Mouse (Mus musculus) myocyte (in vitro differentiated cells): Measurements from ENCODE around the gene Smim23. TPM values are rescaled to one million over a fixed set of nuclear protein-coding genes. Genes with fewer than 3 reads are reported as not detected.

Experiments
- H3K27me3 ChIP-seq: one replicate; pipeline ENCODE4 v1.6.1; 2011; ENCODE audit not compliant: control insufficient read depth, insufficient read depth, insufficient read length
- H3K36me3 ChIP-seq: one replicate; pipeline ENCODE4 v1.6.1; 2011; ENCODE audit not compliant: control insufficient read depth, insufficient read depth
- H3K4me2 ChIP-seq: one replicate; pipeline ENCODE4 v1.6.1; 2011; ENCODE audit warnings: low read depth, control low read depth
- H3K4me3 ChIP-seq: one replicate; pipeline ENCODE4 v1.5.1; 2011; ENCODE audit warnings: mild to moderate bottlenecking, control low read depth, moderate library complexity
- H3K79me2 ChIP-seq: one replicate; pipeline ENCODE4 v1.6.1; 2011; ENCODE audit not compliant: control insufficient read depth, insufficient read depth
- H3ac ChIP-seq: one replicate; pipeline ENCODE4 v1.6.1; 2011; ENCODE audit not compliant: control insufficient read depth, insufficient read length
- CEBPB ChIP-seq: IDR thresholded peaks from 2 replicates; pipeline ENCODE4 v1.6.1; 2011; ENCODE audit warnings: mild to moderate bottlenecking, moderate library complexity; ENCODE audit not compliant: poor library complexity, insufficient read depth, severe bottlenecking
- E2F4 ChIP-seq: IDR thresholded peaks from one replicate; pipeline ENCODE4 v1.6.1; 2011; ENCODE audit warnings: mild to moderate bottlenecking, control low read depth, moderate library complexity; ENCODE audit not compliant: insufficient read depth
- MAX ChIP-seq: IDR thresholded peaks from one replicate; pipeline ENCODE4 v1.6.1; 2011; ENCODE audit warnings: low read depth, mild to moderate bottlenecking, control low read depth
- MYOD1 ChIP-seq, 3 experiments: IDR thresholded peaks; one replicate each; pipeline ENCODE4 v1.6.1; 2011; ENCODE audit warnings: control low read depth in 2 of 3, low read depth in 2 of 3, mild to moderate bottlenecking in 2 of 3, moderate library complexity in 1 of 3; ENCODE audit not compliant: insufficient read length in 2 of 3, control insufficient read depth in 1 of 3
- MYOG ChIP-seq, 3 experiments: IDR thresholded peaks; one replicate each; pipeline ENCODE4 v1.6.1; 2011; ENCODE audit warnings: control low read depth in 2 of 3, low read depth in 2 of 3, mild to moderate bottlenecking in 2 of 3; ENCODE audit not compliant: insufficient read length in 2 of 3, control insufficient read depth in 1 of 3, insufficient read depth in 1 of 3
- POLR2A ChIP-seq: IDR thresholded peaks from one replicate; pipeline ENCODE4 v1.6.1; 2011; ENCODE audit warnings: low read depth, mild to moderate bottlenecking, control low read depth, moderate library complexity; ENCODE audit not compliant: insufficient read length
- POLR2AphosphoS2 ChIP-seq: IDR thresholded peaks from one replicate; pipeline ENCODE4 v1.6.1; 2011; ENCODE audit warnings: low read depth, control low read depth; ENCODE audit not compliant: insufficient read length
- REST ChIP-seq: IDR thresholded peaks from one replicate; pipeline ENCODE4 v1.6.1; 2011; ENCODE audit warnings: mild to moderate bottlenecking, control low read depth, moderate library complexity; ENCODE audit not compliant: insufficient read depth, insufficient read length
- SRF ChIP-seq: IDR thresholded peaks from one replicate; pipeline ENCODE4 v1.6.1; 2011; ENCODE audit warnings: low read depth; ENCODE audit not compliant: control insufficient read depth, insufficient read length
- TCF12 ChIP-seq: IDR thresholded peaks from one replicate; pipeline ENCODE4 v1.6.1; 2011; ENCODE audit warnings: mild to moderate bottlenecking, control low read depth; ENCODE audit not compliant: poor library complexity, insufficient read depth, severe bottlenecking
- TCF3 ChIP-seq: IDR thresholded peaks from one replicate; pipeline ENCODE4 v1.6.1; 2011; ENCODE audit warnings: low read depth, control low read depth; ENCODE audit not compliant: insufficient read length
- USF1 ChIP-seq: IDR thresholded peaks from one replicate; pipeline ENCODE4 v1.6.1; 2011; ENCODE audit warnings: low read depth, mild to moderate bottlenecking, control low read depth, moderate library complexity
- polyA plus RNA-seq: library from polyadenylated mRNA; unstranded; fragments of >200 nt; fragmentation: generic; extraction: Trizol; gene quantifications from one replicate; pipeline ENCODE4 v1.2.1, GENCODE M21; 2012; ENCODE audit warnings: missing spikeins

Gene Smim23
- polyA plus RNA-seq = not detected

- Histone ChIP-seq H3K27me3 (no peaks in the 10 kb centered on the region), H3K79me2 (no peaks in the 10 kb centered on the region), H3K36me3 (no peaks in the 10 kb centered on the region), H3K4me2 (no peak within 1 kb of the TSS), H3K4me3 (no peak within 1 kb of the TSS), H3ac (no peak within 1 kb of the TSS)
- TF ChIP-seq CEBPB = no peak
- TF ChIP-seq REST = no peak
- no peak for TF ChIP-seq E2F4
- TF ChIP-seq POLR2AphosphoS2 = no peak
- no peak for TF ChIP-seq MYOG (IDR thresholded peaks at IDR 0.05; ENCODE audit: control insufficient read depth in 1 of 3, insufficient read depth in 1 of 3, insufficient read length in 2 of 3, low read depth in 2 of 3)
- TF ChIP-seq TCF12 = no peak
- TF ChIP-seq USF1 = no peak
- TF ChIP-seq MYOD1 (IDR thresholded peaks at IDR 0.05; ENCODE audit: control insufficient read depth in 1 of 3, insufficient read length in 2 of 3, low read depth in 2 of 3) = no peak
- TF ChIP-seq POLR2A = no peak
- no peak for TF ChIP-seq TCF3
- no peak for TF ChIP-seq SRF
- no peak for TF ChIP-seq MAX
Measured at GRCm38 (mm10) chr11:32824505-32824904, at the start of gene Smim23. TSS of gene Smim23 (minus strand) at chr11:32824605.

DNA sequence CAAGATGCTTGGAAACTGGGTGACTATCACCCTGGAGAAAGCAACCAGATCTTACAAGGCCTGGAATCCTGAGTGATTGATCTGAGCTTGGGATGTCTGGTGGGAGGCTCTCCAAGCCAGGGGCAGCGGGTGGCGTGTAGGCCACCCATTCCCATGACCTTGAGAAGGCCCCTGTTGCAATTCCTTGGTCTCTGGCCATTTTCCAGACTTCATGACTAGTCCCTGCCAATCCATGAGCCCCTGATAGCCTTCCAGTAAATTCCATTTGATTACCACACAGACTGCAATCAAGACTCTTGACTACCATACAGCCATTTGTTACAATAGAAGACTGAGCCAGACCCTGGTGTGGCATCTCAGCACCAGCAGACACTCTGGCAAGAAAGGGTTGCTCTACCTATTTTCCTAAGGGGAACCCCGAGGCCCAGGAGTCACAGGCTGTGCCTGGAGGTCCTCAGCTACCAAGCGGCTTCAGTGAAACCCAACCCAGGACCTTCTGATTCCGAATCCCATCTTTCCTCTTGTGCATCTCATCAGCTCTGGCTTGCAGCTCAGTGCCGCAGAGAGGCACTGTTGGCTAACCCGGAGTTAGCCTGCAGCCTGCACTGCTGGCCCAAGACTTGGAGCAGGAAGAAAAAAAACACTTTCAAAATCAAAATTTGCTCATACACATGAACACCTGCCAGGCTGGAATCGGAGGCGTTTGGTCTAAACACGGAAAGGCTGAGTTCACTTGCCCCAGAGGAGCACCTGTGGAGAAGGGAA lies 44.4 kb upstream of the Smim23 start:
- no peaks in the 10 kb centered on the region for H3K79me2 ChIP-seq
- H3K27me3 ChIP-seq = peaks cover 18% of the 10 kb centered on the region
- H3K36me3 ChIP-seq = no peaks in the 10 kb centered on the region
- H3K4me3 ChIP-seq = no peak overlapping the region
- no peak overlapping the region for H3ac ChIP-seq
- no peak for TF ChIP-seq TCF12
- TF ChIP-seq MYOD1 (IDR thresholded peaks at IDR 0.05; ENCODE audit: control insufficient read depth in 1 of 3, insufficient read length in 2 of 3, low read depth in 2 of 3) = no peak
- TF ChIP-seq MYOG (IDR thresholded peaks at IDR 0.05; ENCODE audit: control insufficient read depth in 1 of 3, insufficient read depth in 1 of 3, insufficient read length in 2 of 3, low read depth in 2 of 3) = no peak
- TF ChIP-seq USF1 = no peak
- no peak for TF ChIP-seq SRF
- no peak for TF ChIP-seq REST
- TF ChIP-seq POLR2AphosphoS2 = no peak
- no peak for TF ChIP-seq POLR2A
- no peak for TF ChIP-seq MAX
- no peak for TF ChIP-seq CEBPB
- no peak for TF ChIP-seq TCF3
- no peak for TF ChIP-seq E2F4
- H3K4me2 ChIP-seq = no peak overlapping the region

DNA sequence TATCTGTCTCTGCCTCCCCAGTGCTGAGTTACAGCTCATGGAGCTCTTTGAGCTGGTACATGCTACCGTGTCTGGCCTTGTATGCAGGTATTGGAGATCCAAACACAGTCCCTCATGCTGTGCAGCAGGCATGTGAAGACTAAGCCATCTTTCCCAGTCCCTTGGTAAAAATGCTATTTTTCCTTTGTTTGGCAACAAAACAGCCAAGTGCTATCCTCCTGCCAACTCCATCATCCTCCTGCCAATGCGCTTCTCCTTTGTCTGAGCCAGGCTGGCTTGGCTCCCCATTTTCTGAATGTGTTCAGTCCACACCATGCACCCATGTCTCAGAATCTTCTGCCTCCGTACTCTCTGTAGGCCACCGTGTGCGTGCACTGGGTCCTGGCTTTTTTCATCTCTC lies 40.2 kb upstream of the Smim23 start:
- Histone ChIP-seq H3K4me2 (no peak overlapping the region), H3K79me2 (no peaks in the 10 kb centered on the region), H3K4me3 (no peak overlapping the region), H3K27me3 (peaks cover 18% of the 10 kb centered on the region), H3K36me3 (no peaks in the 10 kb centered on the region), H3ac (no peak overlapping the region)
- TF ChIP-seq USF1 = no peak
- TF ChIP-seq TCF12 = no peak
- TF ChIP-seq POLR2A = no peak
- no peak for TF ChIP-seq MAX
- no peak for TF ChIP-seq CEBPB
- no peak for TF ChIP-seq MYOG (IDR thresholded peaks at IDR 0.05; ENCODE audit: control insufficient read depth in 1 of 3, insufficient read depth in 1 of 3, insufficient read length in 2 of 3, low read depth in 2 of 3)
- no peak for TF ChIP-seq SRF
- TF ChIP-seq REST = no peak
- no peak for TF ChIP-seq MYOD1 (IDR thresholded peaks at IDR 0.05; ENCODE audit: control insufficient read depth in 1 of 3, insufficient read length in 2 of 3, low read depth in 2 of 3)
- TF ChIP-seq TCF3 = no peak
- TF ChIP-seq POLR2AphosphoS2 = no peak
- TF ChIP-seq E2F4 = no peak

DNA sequence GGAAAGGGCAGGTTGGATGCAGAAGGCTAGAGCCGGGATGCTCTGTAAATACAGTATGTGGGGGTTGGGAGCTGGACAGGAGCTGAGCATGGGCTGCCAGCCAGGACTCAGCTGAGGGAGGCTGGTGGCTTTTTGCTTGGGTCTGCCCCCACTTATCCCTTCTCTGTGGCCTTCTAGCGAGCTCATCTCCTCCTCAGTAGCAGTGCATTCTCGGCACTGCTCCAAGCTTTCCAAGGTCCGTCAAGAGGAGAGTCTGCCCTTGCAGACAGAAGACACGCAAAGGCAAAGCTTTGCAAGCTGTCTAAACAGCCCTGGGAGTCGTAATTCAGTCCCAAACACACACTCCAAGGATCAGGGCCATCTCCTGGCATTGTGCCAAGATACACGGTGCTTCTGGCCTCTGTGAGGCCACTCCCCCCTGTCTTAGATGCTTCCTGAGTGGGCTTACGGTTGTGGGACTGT lies 33.0 kb upstream of the Smim23 start:
- H3K4me3 ChIP-seq = no peak overlapping the region
- no peak for TF ChIP-seq POLR2AphosphoS2
- TF ChIP-seq MYOG (IDR thresholded peaks at IDR 0.05; ENCODE audit: control insufficient read depth in 1 of 3, insufficient read depth in 1 of 3, insufficient read length in 2 of 3, low read depth in 2 of 3) = no peak
- no peak for TF ChIP-seq SRF
- TF ChIP-seq MAX = no peak
- H3K27me3 ChIP-seq = no peaks in the 10 kb centered on the region
- H3ac ChIP-seq = no peak overlapping the region
- H3K79me2 ChIP-seq = no peaks in the 10 kb centered on the region
- H3K4me2 ChIP-seq = no peak overlapping the region
- H3K36me3 ChIP-seq = no peaks in the 10 kb centered on the region

DNA sequence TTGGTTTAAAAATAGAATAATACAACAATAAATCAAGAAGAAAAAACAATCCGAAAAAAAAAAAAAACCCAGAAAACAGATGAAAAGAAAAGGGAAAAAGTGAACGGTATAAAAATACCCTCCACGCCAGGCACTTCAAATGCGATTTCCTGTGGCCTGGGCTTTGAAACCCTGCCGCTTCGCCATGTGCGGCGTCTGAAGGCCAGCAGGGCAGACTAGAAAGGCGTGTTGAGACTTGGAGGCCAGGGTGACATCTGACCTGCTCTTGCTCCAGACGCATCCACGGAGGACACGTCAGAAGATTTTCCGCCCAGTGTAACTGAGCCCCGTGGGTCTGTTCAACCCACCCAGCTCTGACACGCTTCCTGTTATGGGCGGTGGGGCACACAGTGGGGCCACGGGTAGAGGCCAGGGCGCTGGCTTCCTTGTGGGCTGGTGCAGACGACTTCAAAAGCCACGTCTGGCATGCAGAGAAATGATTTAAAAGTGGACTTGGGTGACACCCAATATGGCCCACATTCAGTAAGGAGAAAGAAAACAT lies 22.3 kb upstream of the Smim23 start:
- no peak overlapping the region for H3K4me3 ChIP-seq
- no peaks in the 10 kb centered on the region for H3K79me2 ChIP-seq
- H3ac ChIP-seq = no peak overlapping the region
- H3K4me2 ChIP-seq = no peak overlapping the region
- no peaks in the 10 kb centered on the region for H3K36me3 ChIP-seq
- no peak for TF ChIP-seq TCF3
- TF ChIP-seq CEBPB = no peak
- no peak for TF ChIP-seq MYOD1 (IDR thresholded peaks at IDR 0.05; ENCODE audit: control insufficient read depth in 1 of 3, insufficient read length in 2 of 3, low read depth in 2 of 3)
- no peak for TF ChIP-seq USF1
- TF ChIP-seq REST = no peak
- no peak for TF ChIP-seq E2F4
- no peak for TF ChIP-seq SRF
- no peak for TF ChIP-seq MAX
- TF ChIP-seq TCF12 = no peak
- no peak for TF ChIP-seq MYOG (IDR thresholded peaks at IDR 0.05; ENCODE audit: control insufficient read depth in 1 of 3, insufficient read depth in 1 of 3, insufficient read length in 2 of 3, low read depth in 2 of 3)
- TF ChIP-seq POLR2A = no peak
- no peak for TF ChIP-seq POLR2AphosphoS2
- peaks cover 19% of the 10 kb centered on the region for H3K27me3 ChIP-seq
